Mouse (Mus musculus) bone marrow macrophage, adult 2 months (primary cell): ENCODE results near the gene Lrrk1.

Experiments
- CTCF ChIP-seq: IDR thresholded peaks from 2 replicates; pipeline ENCODE4 v1.5.1; 2012; ENCODE audit warnings: low read depth, mild to moderate bottlenecking, low read length, moderate library complexity
- POLR2A ChIP-seq: IDR thresholded peaks from 2 replicates; pipeline ENCODE4 v1.6.1; 2012; ENCODE audit warnings: mild to moderate bottlenecking, low read depth, low read length, borderline replicate concordance

- TF ChIP-seq CTCF (no peak), POLR2A (no peak)
Observed at GRCm38 (mm10) chr7:66405541-66405940, 17.4 kb upstream of the Lrrk1 start.
